20 mouse cellular contexts compared by ENCODE assay signal in the genomic region with DNA sequence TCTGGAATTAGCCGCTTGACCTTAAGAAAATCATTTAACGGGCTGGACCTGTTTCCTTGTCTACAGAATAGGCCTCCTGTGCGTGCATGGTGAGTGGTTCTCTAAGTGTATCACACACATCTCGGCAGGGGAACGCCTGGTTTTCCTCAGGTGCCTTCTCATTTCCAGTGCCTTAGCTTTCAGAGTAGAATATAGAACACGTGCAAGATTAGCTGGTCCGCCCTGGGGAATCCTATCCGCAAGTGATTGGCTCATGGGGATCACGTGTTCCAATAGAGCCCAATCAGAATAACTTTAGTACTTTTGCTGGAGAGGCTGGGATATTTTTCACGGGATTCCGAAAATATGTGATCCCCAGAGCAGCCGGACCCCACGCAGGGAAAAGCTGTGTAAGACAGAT. TPM values are rescaled to one million over a fixed set of nuclear protein-coding genes. Genes with fewer than 3 reads are reported as not detected.
DNase-seq lines count a peak whose midpoint lies in the region; ATAC-seq and TF ChIP-seq lines count a peak whose summit lies in the region.
"Had no signal": no experiment of that assay in that cellular context is flagged by ENCODE, and none has a peak within 500 bp of the region (broad histone marks: within the 10 kb centered on the region; RNA-seq: fewer than 3 reads in every experiment).

No protein-coding gene starts in this region.

- WGBS in hindbrain, embryonic 16.5 days: 78% methylated on average over 13 of the region's 13 CpGs
- 74% methylated on average over 13 of the region's 13 CpGs for WGBS in hindbrain, embryonic 12.5 days
- WGBS in kidney, embryonic 16.5 days: 69% methylated on average over 13 of the region's 13 CpGs

- no peak overlapping the region for H3K27ac ChIP-seq in hindbrain, embryonic 16.5 days (ENCODE audit: low read depth, low read length)
- H3K27ac ChIP-seq in hindbrain, embryonic 12.5 days: no peak overlapping the region
- H3K27ac ChIP-seq in testis, adult 2 months (ENCODE audit: control insufficient read depth, insufficient read depth, low read depth, low read length): no peak overlapping the region
- H3K27ac ChIP-seq in kidney, embryonic 16.5 days (ENCODE audit: low read length): no peak overlapping the region

- TF ChIP-seq POLR2A in testis, adult 2 months (IDR thresholded peaks at IDR 0.05; ENCODE audit: control insufficient read depth, low read depth, low read length): no peak

- no peak for ATAC-seq in hindbrain, embryonic 16.5 days
- no peak for ATAC-seq in hindbrain, embryonic 12.5 days (ENCODE audit: low FRiP score)
- no peak for ATAC-seq in kidney, embryonic 16.5 days (ENCODE audit: low FRiP score, low TSS enrichment)
- ATAC-seq: forebrain, postnatal 0 days had no signal

- no peak overlapping the region for H3K9ac ChIP-seq in hindbrain, embryonic 16.5 days (ENCODE audit: low read depth, low read length)
- H3K9ac ChIP-seq in hindbrain, embryonic 12.5 days: no peak overlapping the region
- no peak overlapping the region for H3K9ac ChIP-seq in kidney, embryonic 16.5 days (replicated peaks; ENCODE audit: low read length)
- H3K9ac ChIP-seq: forebrain, postnatal 0 days; heart, embryonic 12.5 days; lung, embryonic 14.5 days had no signal

- TF ChIP-seq CTCF in testis, adult 2 months (IDR thresholded peaks at IDR 0.05; ENCODE audit: control insufficient read depth, insufficient read depth, insufficient replicate concordance, low read depth, low read length): no peak

- no peak overlapping the region for H3K4me3 ChIP-seq in hindbrain, embryonic 16.5 days (ENCODE audit: low read length)
- no peak overlapping the region for H3K4me3 ChIP-seq in hindbrain, embryonic 12.5 days
- peak overlapping the region; percentile 35 for H3K4me3 ChIP-seq in testis, adult 2 months (ENCODE audit: control insufficient read depth, low read depth, low read length)
- no peak overlapping the region for H3K4me3 ChIP-seq in kidney, embryonic 16.5 days (ENCODE audit: low read length)
- H3K4me3 ChIP-seq: heart, embryonic 12.5 days had no signal

- no peaks in the 10 kb centered on the region for H3K27me3 ChIP-seq in hindbrain, embryonic 16.5 days (replicated peaks; ENCODE audit: control insufficient read depth, insufficient read depth, low read length)
- H3K27me3 ChIP-seq in hindbrain, embryonic 12.5 days: no peaks in the 10 kb centered on the region
- H3K27me3 ChIP-seq in testis, adult 2 months (ENCODE audit: control insufficient read depth, insufficient read depth, low read length): no peaks in the 10 kb centered on the region
- H3K27me3 ChIP-seq in kidney, embryonic 16.5 days (ENCODE audit: insufficient read depth, low read length): no peaks in the 10 kb centered on the region
- H3K27me3 ChIP-seq: heart, embryonic 12.5 days had no signal

- H3K36me3 ChIP-seq in hindbrain, embryonic 16.5 days (ENCODE audit: control insufficient read depth, insufficient read depth, low read length): peaks cover 3% of the 10 kb centered on the region; the same call in 1 of the 2 replicates
- peaks cover 4% of the 10 kb centered on the region; the same call in 1 of the 2 replicates for H3K36me3 ChIP-seq in hindbrain, embryonic 12.5 days
- no peaks in the 10 kb centered on the region for H3K36me3 ChIP-seq in testis, adult 2 months (ENCODE audit: control insufficient read depth, insufficient read depth, low read length)
- H3K36me3 ChIP-seq in kidney, embryonic 16.5 days (ENCODE audit: insufficient read depth, low read length): no peaks in the 10 kb centered on the region

- no peak for DNase-seq in testis, postnatal 10 days (ENCODE audit: low spot score)
- peak; percentile 71 for DNase-seq in ZHBTc4 (ENCODE audit: low read depth, low spot score)
- DNase-seq in testis, postnatal 14 days (ENCODE audit: low spot score): peak; percentile 32
- no peak for DNase-seq in layer of hippocampus, postnatal 14 days (ENCODE audit: low spot score in 2 of 2)
- DNase-seq: adrenal gland, adult 2 months; cerebellum, adult 8-10 months; forebrain, postnatal 0 days; gastrocnemius, postnatal 14 days; lung, embryonic 14.5 days; thymus, postnatal 36 days had no signal

- H3K9me3 ChIP-seq in hindbrain, embryonic 16.5 days (ENCODE audit: control insufficient read depth, low read length): no peaks in the 10 kb centered on the region
- H3K9me3 ChIP-seq in hindbrain, embryonic 12.5 days (replicated peaks): no peaks in the 10 kb centered on the region
- no peaks in the 10 kb centered on the region for H3K9me3 ChIP-seq in kidney, embryonic 16.5 days (ENCODE audit: low read length)
- H3K9me3 ChIP-seq: heart, embryonic 12.5 days had no signal

- H3K4me2 ChIP-seq in hindbrain, embryonic 16.5 days (ENCODE audit: low read length): 0 out of 2 replicates have a peak overlapping the region, but pooled peaks have one; percentile 8
- H3K4me2 ChIP-seq in hindbrain, embryonic 12.5 days (replicated peaks): no peak overlapping the region
- no peak overlapping the region for H3K4me2 ChIP-seq in kidney, embryonic 16.5 days (replicated peaks; ENCODE audit: low read depth, low read length)
- H3K4me2 ChIP-seq: heart, embryonic 12.5 days; lung, embryonic 14.5 days had no signal

- H3K4me1 ChIP-seq in hindbrain, embryonic 16.5 days (ENCODE audit: control insufficient read depth, insufficient read depth, low read depth, low read length): no peaks in the 10 kb centered on the region
- peaks cover 2% of the 10 kb centered on the region; the same call in 1 of the 2 replicates for H3K4me1 ChIP-seq in hindbrain, embryonic 12.5 days
- H3K4me1 ChIP-seq in testis, adult 2 months (ENCODE audit: control insufficient read depth, insufficient read depth, low read length): peaks cover 5% of the 10 kb centered on the region
- no peaks in the 10 kb centered on the region for H3K4me1 ChIP-seq in kidney, embryonic 16.5 days (ENCODE audit: insufficient read depth, low read length)

RNA-seq across cellular contexts. Expression of a gene that starts 10.3 kb away (rescaled TPM):
- 0.55 and 1.00 TPM in 2 replicates for polyA plus RNA-seq in hindbrain, embryonic 16.5 days (2015; fragmentation: Nextera tagmentation; extraction: Ambion mirVana)
- 2.8 and 3.0 TPM in 2 replicates for polyA plus RNA-seq in hindbrain, embryonic 12.5 days (2016; fragmentation: Nextera tagmentation; extraction: Ambion mirVana)
- 0.53 and 0.57 TPM in 2 replicates for polyA plus RNA-seq in testis, adult 2 months (2012; rRNA removed)
- 1.7 and 2.4 TPM in 2 replicates for polyA plus RNA-seq in kidney, embryonic 16.5 days (2015; fragmentation: Nextera tagmentation; extraction: Ambion mirVana)
- total RNA-seq in layer of hippocampus, postnatal 14 days (2021): 1 to 10 TPM in 1 of 2 experiments, under 1 TPM in 1; 0.81 to 1.1 TPM

RNA-seq across cellular contexts. Expression of a gene that starts 18.2 kb away (rescaled TPM):
- polyA plus RNA-seq in hindbrain, embryonic 16.5 days (2015; fragmentation: Nextera tagmentation; extraction: Ambion mirVana): 98.1 and 98.9 TPM in 2 replicates
- 67.4 and 67.7 TPM in 2 replicates for polyA plus RNA-seq in hindbrain, embryonic 12.5 days (2016; fragmentation: Nextera tagmentation; extraction: Ambion mirVana)
- 30.9 and 44.2 TPM in 2 replicates for polyA plus RNA-seq in testis, adult 2 months (2012; rRNA removed)
- polyA plus RNA-seq in kidney, embryonic 16.5 days (2015; fragmentation: Nextera tagmentation; extraction: Ambion mirVana): 78.0 and 78.9 TPM in 2 replicates
- total RNA-seq in layer of hippocampus, postnatal 14 days (2021): 10 to 100 TPM; 79.5 to 82.3 TPM

RNA-seq across cellular contexts. Expression of a gene that starts 37.5 kb away (rescaled TPM):
- 2.1 and 2.3 TPM in 2 replicates for polyA plus RNA-seq in hindbrain, embryonic 16.5 days (2015; fragmentation: Nextera tagmentation; extraction: Ambion mirVana)
- polyA plus RNA-seq in hindbrain, embryonic 12.5 days (2016; fragmentation: Nextera tagmentation; extraction: Ambion mirVana): 3.8 and 4.7 TPM in 2 replicates
- polyA plus RNA-seq in testis, adult 2 months (2012; rRNA removed): 39.4 and 41.3 TPM in 2 replicates
- 1.9 and 2.5 TPM in 2 replicates for polyA plus RNA-seq in kidney, embryonic 16.5 days (2015; fragmentation: Nextera tagmentation; extraction: Ambion mirVana)
- 1 to 10 TPM; 8.0 to 8.1 TPM for total RNA-seq in layer of hippocampus, postnatal 14 days (2021)

RNA-seq across cellular contexts. Expression of a gene that starts 55.6 kb away (rescaled TPM):
- not detected in 2 replicates for polyA plus RNA-seq in hindbrain, embryonic 16.5 days (2015; fragmentation: Nextera tagmentation; extraction: Ambion mirVana)
- polyA plus RNA-seq in hindbrain, embryonic 12.5 days (2016; fragmentation: Nextera tagmentation; extraction: Ambion mirVana): not detected in 2 replicates
- 1.8 TPM in 2 replicates for polyA plus RNA-seq in testis, adult 2 months (2012; rRNA removed)
- 0.09 TPM in 1 of 2 replicates, not detected in the other for polyA plus RNA-seq in kidney, embryonic 16.5 days (2015; fragmentation: Nextera tagmentation; extraction: Ambion mirVana)
- total RNA-seq in layer of hippocampus, postnatal 14 days (2021): not detected
- polyA plus RNA-seq: forebrain, postnatal 0 days; heart, embryonic 12.5 days; intestine, embryonic 14.5 days; kidney, embryonic 14.5 days; limb, embryonic 11.5 days; lung, embryonic 14.5 days; neural tube, embryonic 14.5 days; stomach, embryonic 14.5 days had no signal

Comparison
In these comparisons a context has a peak if more than half of its experiments do, and no peak if none do; other contexts are left out.
1. DNase-seq: peak in ZHBTc4 (single experiment) and testis, postnatal 14 days (single experiment); none in testis, postnatal 10 days (single experiment) and layer of hippocampus, postnatal 14 days (0 of 2).